ENCODE assay signal across 21 mouse cellular contexts in genomic region chr6:80265746-80266145, GRCm38 (mm10).
DNase-seq lines count a peak whose midpoint lies in the region; ATAC-seq and TF ChIP-seq lines count a peak whose summit lies in the region.
"Had no signal": no experiment of that assay in that cellular context is flagged by ENCODE, and none has a peak within 500 bp of the region (broad histone marks: within the 10 kb centered on the region; RNA-seq: fewer than 3 reads in every experiment).

No protein-coding gene starts in this region.

- no peak overlapping the region for H3K9ac ChIP-seq in embryonic facial prominence, embryonic 14.5 days (ENCODE audit: low read depth, low read length)
- H3K9ac ChIP-seq in lung, embryonic 14.5 days, result no peak overlapping the region
- H3K9ac ChIP-seq in lung, embryonic 15.5 days, result no peak overlapping the region
- H3K9ac ChIP-seq in lung, postnatal 0 days (replicated peaks; ENCODE audit: low read depth), result no peak overlapping the region

- 42% methylated on average over 3 of the region's 3 CpGs for WGBS in embryonic facial prominence, embryonic 14.5 days
- WGBS in embryonic facial prominence, embryonic 10.5 days, result 74% methylated on average over 3 of the region's 3 CpGs
- 11% methylated on average over 3 of the region's 3 CpGs for WGBS in lung, embryonic 14.5 days
- WGBS in lung, embryonic 15.5 days, result 14% methylated on average over 3 of the region's 3 CpGs
- 24% methylated on average over 3 of the region's 3 CpGs for WGBS in lung, postnatal 0 days

- H3K4me3 ChIP-seq in embryonic facial prominence, embryonic 14.5 days (ENCODE audit: low read depth, low read length), result no peak overlapping the region
- H3K4me3 ChIP-seq in embryonic facial prominence, embryonic 10.5 days, result no peak overlapping the region
- H3K4me3 ChIP-seq in lung, embryonic 14.5 days (ENCODE audit: low read depth, low read length), result no peak overlapping the region
- H3K4me3 ChIP-seq in lung, embryonic 15.5 days, result no peak overlapping the region
- H3K4me3 ChIP-seq in lung, postnatal 0 days (ENCODE audit: low read depth, low read length), result no peak overlapping the region

- H3K4me1 ChIP-seq in embryonic facial prominence, embryonic 14.5 days (ENCODE audit: control insufficient read depth, insufficient read depth, low read length), result no peaks in the 10 kb centered on the region
- H3K4me1 ChIP-seq in embryonic facial prominence, embryonic 10.5 days, result no peaks in the 10 kb centered on the region
- H3K4me1 ChIP-seq in lung, embryonic 14.5 days (ENCODE audit: insufficient read depth), result peaks cover 3% of the 10 kb centered on the region; the same call in 1 of the 2 replicates
- H3K4me1 ChIP-seq in lung, embryonic 15.5 days, result no peaks in the 10 kb centered on the region
- H3K4me1 ChIP-seq in lung, postnatal 0 days (ENCODE audit: insufficient read depth, low read depth, low read length), result no peaks in the 10 kb centered on the region

- peak; percentile 63 for DNase-seq in embryonic facial prominence, embryonic 14.5 days (ENCODE audit: low spot score)
- no peak for DNase-seq in embryonic facial prominence, embryonic 10.5 days (ENCODE audit: low spot score)
- DNase-seq in lung, embryonic 14.5 days, result peak; percentile 65
- no peak for DNase-seq in lung, adult 18-20 months
- DNase-seq in lung, postnatal 0 days (ENCODE audit: low spot score), result no peak
- DNase-seq: adrenal gland, adult 2 months; adrenal gland, adult 8-10 months; adrenal gland, postnatal 10 days; adrenal gland, postnatal 14 days; adrenal gland, postnatal 25 days; adrenal gland, postnatal 36 days; B cell, adult 2 months; cerebellum, adult 11 months; cerebellum, adult 11-12 months; cerebellum, adult 18-20 months had no signal

- TF ChIP-seq CTCF in lung, embryonic 14.5 days (IDR thresholded peaks at IDR 0.05; ENCODE audit: low read depth), result no peak
- TF ChIP-seq CTCF in lung, postnatal 0 days (IDR thresholded peaks at IDR 0.05), result no peak

- H3K9me3 ChIP-seq in embryonic facial prominence, embryonic 14.5 days (ENCODE audit: control insufficient read depth, low read length), result no peaks in the 10 kb centered on the region
- no peaks in the 10 kb centered on the region for H3K9me3 ChIP-seq in embryonic facial prominence, embryonic 10.5 days
- H3K9me3 ChIP-seq in lung, embryonic 14.5 days (ENCODE audit: low read depth, low read length), result no peaks in the 10 kb centered on the region
- H3K9me3 ChIP-seq in lung, embryonic 15.5 days, result no peaks in the 10 kb centered on the region
- H3K9me3 ChIP-seq in lung, postnatal 0 days (ENCODE audit: low read length), result no peaks in the 10 kb centered on the region
- H3K9me3 ChIP-seq: G1E had no signal

- H3K4me2 ChIP-seq in embryonic facial prominence, embryonic 14.5 days (ENCODE audit: low read depth, low read length), result no peak overlapping the region
- no peak overlapping the region for H3K4me2 ChIP-seq in lung, embryonic 14.5 days
- no peak overlapping the region for H3K4me2 ChIP-seq in lung, embryonic 15.5 days
- H3K4me2 ChIP-seq in lung, postnatal 0 days (replicated peaks; ENCODE audit: low read depth, low read length), result no peak overlapping the region

- TF ChIP-seq EP300 in lung, postnatal 0 days (IDR thresholded peaks at IDR 0.05), result no peak

- H3K27me3 ChIP-seq in embryonic facial prominence, embryonic 14.5 days (replicated peaks; ENCODE audit: control insufficient read depth, insufficient read depth, low read length), result no peaks in the 10 kb centered on the region
- no peaks in the 10 kb centered on the region for H3K27me3 ChIP-seq in embryonic facial prominence, embryonic 10.5 days (replicated peaks; ENCODE audit: low read depth, poor library complexity, severe bottlenecking)
- no peaks in the 10 kb centered on the region for H3K27me3 ChIP-seq in lung, embryonic 14.5 days (ENCODE audit: insufficient read depth, low read length)
- H3K27me3 ChIP-seq in lung, embryonic 15.5 days, result no peaks in the 10 kb centered on the region
- H3K27me3 ChIP-seq in lung, postnatal 0 days (replicated peaks; ENCODE audit: insufficient read depth, low read length), result no peaks in the 10 kb centered on the region
- H3K27me3 ChIP-seq: CH12.LX, Patski had no signal

- H3K27ac ChIP-seq in embryonic facial prominence, embryonic 14.5 days (replicated peaks; ENCODE audit: low read depth, low read length), result no peak overlapping the region
- H3K27ac ChIP-seq in embryonic facial prominence, embryonic 10.5 days (replicated peaks), result no peak overlapping the region
- H3K27ac ChIP-seq in lung, embryonic 14.5 days (ENCODE audit: low read depth), result no peak overlapping the region
- H3K27ac ChIP-seq in lung, embryonic 15.5 days, result no peak overlapping the region
- H3K27ac ChIP-seq in lung, postnatal 0 days (ENCODE audit: low read length), result no peak overlapping the region

- no peaks in the 10 kb centered on the region for H3K36me3 ChIP-seq in embryonic facial prominence, embryonic 14.5 days (ENCODE audit: control insufficient read depth, insufficient read depth, low read length)
- no peaks in the 10 kb centered on the region for H3K36me3 ChIP-seq in embryonic facial prominence, embryonic 10.5 days (replicated peaks)
- no peaks in the 10 kb centered on the region for H3K36me3 ChIP-seq in lung, embryonic 14.5 days (ENCODE audit: insufficient read depth)
- no peaks in the 10 kb centered on the region for H3K36me3 ChIP-seq in lung, embryonic 15.5 days
- H3K36me3 ChIP-seq in lung, postnatal 0 days (ENCODE audit: insufficient read depth, low read length), result no peaks in the 10 kb centered on the region
- H3K36me3 ChIP-seq: G1E had no signal

- ATAC-seq in embryonic facial prominence, embryonic 14.5 days (ENCODE audit: low read depth), result no peak
- ATAC-seq in lung, embryonic 14.5 days (ENCODE audit: insufficient read depth), result 0 out of 2 replicates have a peak, but pooled peaks have one; percentile 21
- peak; percentile 11; the same call in 1 of the 2 replicates for ATAC-seq in lung, embryonic 15.5 days (ENCODE audit: borderline replicate concordance, extremely low read depth, low FRiP score, low TSS enrichment)
- no peak for ATAC-seq in lung, postnatal 0 days
- ATAC-seq: activated CD4-positive, CD25-positive, alpha-beta regulatory T cell, adult 4 months; CD4-positive, CD25-positive, alpha-beta regulatory T cell, adult 4 months; Patski had no signal

Comparison
In these comparisons a context has a peak if more than half of its experiments do, and no peak if none do; other contexts are left out.
1. ATAC-seq: peak in lung, embryonic 14.5 days (single experiment) and lung, embryonic 15.5 days (single experiment); none in embryonic facial prominence, embryonic 14.5 days (single experiment) and lung, postnatal 0 days (single experiment).
2. DNase-seq: peak in embryonic facial prominence, embryonic 14.5 days (single experiment) and lung, embryonic 14.5 days (single experiment); none in embryonic facial prominence, embryonic 10.5 days (single experiment), lung, adult 18-20 months (0 of 2) and lung, postnatal 0 days (single experiment).